Mouse (Mus musculus): ENCODE data around the gene Pde4d. TPM values are rescaled to one million over a fixed set of nuclear protein-coding genes. Genes with fewer than 3 reads are reported as not detected.
A peak's percentile ranks its signal among the peaks of the same experiment; 100 is the strongest.

Gene Pde4d
- polyA plus RNA-seq, 1 experiment, result 56.2 TPM

- Histone ChIP-seq H3K4me3 (ENCODE audit: insufficient read depth, low read depth, low read length) (no peak overlapping the region), H3K27ac (replicated peaks; ENCODE audit: low read depth, low read length) (no peak overlapping the region), H3K4me1 (ENCODE audit: control insufficient read depth, insufficient read depth, insufficient read length, low read length) (peaks cover 6% of the 10 kb centered on the region)
These were observed 1215.4 kb downstream of the Pde4d start for GRCm38 (mm10) chr13:109664956-109665802.

- Histone ChIP-seq H3K4me1 (ENCODE audit: control insufficient read depth, insufficient read depth, insufficient read length, low read length) (peaks cover 6% of the 10 kb centered on the region), H3K27ac (replicated peaks; ENCODE audit: low read depth, low read length) (no peak overlapping the region), H3K4me3 (ENCODE audit: insufficient read depth, low read depth, low read length) (no peak overlapping the region)
These were observed 1216.2 kb downstream of the Pde4d start for GRCm38 (mm10) chr13:109665803-109666403.

- Histone ChIP-seq H3K4me3 (ENCODE audit: insufficient read depth, low read depth, low read length) (no peak overlapping the region), H3K27ac (replicated peaks; ENCODE audit: low read depth, low read length) (no peak overlapping the region)
These were observed 1220.2 kb downstream of the Pde4d start for GRCm38 (mm10) chr13:109669965-109670364.

GRCm38 (mm10) chr13:109671589-109672347, 1222.0 kb downstream of the Pde4d start:
- H3K4me1 ChIP-seq (ENCODE audit: control insufficient read depth, insufficient read depth, insufficient read length, low read length), result no peaks in the 10 kb centered on the region; the same call in none of the 2 replicates
- H3K4me3 ChIP-seq (ENCODE audit: insufficient read depth, low read depth, low read length), result no peak overlapping the region
- H3K27ac ChIP-seq (replicated peaks; ENCODE audit: low read depth, low read length), result no peak overlapping the region; the same call in 1 of the 2 replicates

More at GRCm38 (mm10) chr13:109669965-109670364, 1220.2 kb downstream of the Pde4d start:
- H3K4me1 ChIP-seq (ENCODE audit: control insufficient read depth, insufficient read depth, insufficient read length, low read length), result peaks cover 2% of the 10 kb centered on the region

GRCm38 (mm10) chr13:109677047-109677446, 1227.3 kb downstream of the Pde4d start:
- no peak overlapping the region for H3K27ac ChIP-seq (replicated peaks; ENCODE audit: low read depth, low read length)
- no peaks in the 10 kb centered on the region; the same call in 1 of the 2 replicates for H3K4me1 ChIP-seq (ENCODE audit: control insufficient read depth, insufficient read depth, insufficient read length, low read length)
- H3K4me3 ChIP-seq (ENCODE audit: insufficient read depth, low read depth, low read length), result no peak overlapping the region

- Histone ChIP-seq H3K4me3 (ENCODE audit: insufficient read depth, low read depth, low read length) (no peak overlapping the region), H3K4me1 (ENCODE audit: control insufficient read depth, insufficient read depth, insufficient read length, low read length) (no peaks in the 10 kb centered on the region), H3K27ac (replicated peaks; ENCODE audit: low read depth, low read length) (no peak overlapping the region)
These were observed 1227.9 kb downstream of the Pde4d start for GRCm38 (mm10) chr13:109677617-109678016.

GRCm38 (mm10) chr13:109678991-109679390, 1229.2 kb downstream of the Pde4d start:
- Histone ChIP-seq H3K4me3 (ENCODE audit: insufficient read depth, low read depth, low read length) (no peak overlapping the region), H3K27ac (replicated peaks; ENCODE audit: low read depth, low read length) (no peak overlapping the region), H3K4me1 (ENCODE audit: control insufficient read depth, insufficient read depth, insufficient read length, low read length) (no peaks in the 10 kb centered on the region)

GRCm38 (mm10) chr13:109680229-109680628, 1230.5 kb downstream of the Pde4d start:
- Histone ChIP-seq H3K27ac (replicated peaks; ENCODE audit: low read depth, low read length) (no peak overlapping the region), H3K4me3 (ENCODE audit: insufficient read depth, low read depth, low read length) (no peak overlapping the region), H3K4me1 (ENCODE audit: control insufficient read depth, insufficient read depth, insufficient read length, low read length) (no peaks in the 10 kb centered on the region)

- no peaks in the 10 kb centered on the region for H3K4me1 ChIP-seq (ENCODE audit: control insufficient read depth, insufficient read depth, insufficient read length, low read length)
- no peak overlapping the region for H3K27ac ChIP-seq (replicated peaks; ENCODE audit: low read depth, low read length)
- H3K4me3 ChIP-seq (ENCODE audit: insufficient read depth, low read depth, low read length), result no peak overlapping the region
These were observed 1232.0 kb downstream of the Pde4d start for GRCm38 (mm10) chr13:109681699-109682293.

GRCm38 (mm10) chr13:109683001-109683400, 1233.3 kb downstream of the Pde4d start:
- H3K4me1 ChIP-seq (ENCODE audit: control insufficient read depth, insufficient read depth, insufficient read length, low read length), result no peaks in the 10 kb centered on the region
- no peak overlapping the region for H3K27ac ChIP-seq (replicated peaks; ENCODE audit: low read depth, low read length)
- no peak overlapping the region for H3K4me3 ChIP-seq (ENCODE audit: insufficient read depth, low read depth, low read length)

- Histone ChIP-seq H3K27ac (replicated peaks; ENCODE audit: low read depth, low read length) (no peak overlapping the region), H3K4me3 (ENCODE audit: insufficient read depth, low read depth, low read length) (peak overlapping the region; percentile 70; the same call in 1 of the 2 replicates), H3K4me1 (ENCODE audit: control insufficient read depth, insufficient read depth, insufficient read length, low read length) (no peaks in the 10 kb centered on the region)
These were observed 1235.2 kb downstream of the Pde4d start for GRCm38 (mm10) chr13:109684985-109685295.

GRCm38 (mm10) chr13:109685296-109686115, 1235.8 kb downstream of the Pde4d start:
- H3K27ac ChIP-seq (replicated peaks; ENCODE audit: low read depth, low read length), result peak overlapping the region; percentile 52
- no peaks in the 10 kb centered on the region for H3K4me1 ChIP-seq (ENCODE audit: control insufficient read depth, insufficient read depth, insufficient read length, low read length)

GRCm38 (mm10) chr13:109686116-109686876, 1236.5 kb downstream of the Pde4d start:
- peak overlapping the region; percentile 70 for H3K4me3 ChIP-seq (ENCODE audit: insufficient read depth, low read depth, low read length)
- H3K27ac ChIP-seq (replicated peaks; ENCODE audit: low read depth, low read length), result peak overlapping the region; percentile 52; the same call in 1 of the 2 replicates

More at GRCm38 (mm10) chr13:109685296-109686115, 1235.8 kb downstream of the Pde4d start:
- H3K4me3 ChIP-seq (ENCODE audit: insufficient read depth, low read depth, low read length), result peak overlapping the region; percentile 70

GRCm38 (mm10) chr13:109686906-109687305, 1237.2 kb downstream of the Pde4d start:
- Histone ChIP-seq H3K27ac (replicated peaks; ENCODE audit: low read depth, low read length) (no peak overlapping the region), H3K4me3 (ENCODE audit: insufficient read depth, low read depth, low read length) (no peak overlapping the region), H3K4me1 (ENCODE audit: control insufficient read depth, insufficient read depth, insufficient read length, low read length) (no peaks in the 10 kb centered on the region)

More at GRCm38 (mm10) chr13:109686116-109686876, 1236.5 kb downstream of the Pde4d start:
- no peaks in the 10 kb centered on the region for H3K4me1 ChIP-seq (ENCODE audit: control insufficient read depth, insufficient read depth, insufficient read length, low read length)

Measured in brown adipose tissue, adult 24 weeks (tissue).